Mouse (Mus musculus): ENCODE measurements around the gene Gsc2.

DNA sequence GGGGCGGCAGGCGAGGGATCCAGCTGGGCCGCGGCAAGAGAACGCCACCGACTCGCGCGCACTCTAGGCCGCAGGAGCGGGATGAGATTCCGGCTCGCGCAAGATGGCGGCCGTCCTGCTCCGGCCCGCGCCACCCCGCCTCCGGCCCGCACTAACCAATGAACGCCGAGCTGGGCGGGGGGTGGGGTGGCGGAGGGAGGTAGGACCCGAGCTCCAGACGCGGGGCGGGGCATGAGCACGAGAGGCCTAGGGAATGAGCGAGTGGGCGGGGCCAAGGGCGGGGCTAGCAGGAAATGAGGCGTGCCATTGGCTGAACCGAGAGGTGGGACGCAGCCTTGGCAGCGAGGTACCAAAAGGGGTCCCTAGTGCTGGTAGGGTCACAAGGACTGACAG lies 23.3 kb downstream of the Gsc2 start, which contains the start of gene Gm20518:
- TF ChIP-seq MAX (IDR thresholded peaks at IDR 0.05; ENCODE audit: low read length) (no peak; the same call in 1 of the 2 replicates), NELFE (IDR thresholded peaks at IDR 0.05; ENCODE audit: low read depth, low read length) (peak; percentile 97), ETS1 (conservative IDR thresholded peaks at IDR 0.05; ENCODE audit: low read depth, low read length) (no peak), RCOR1 (conservative IDR thresholded peaks at IDR 0.05; ENCODE audit: low read depth, low read length) (no peak), POLR2A (IDR thresholded peaks at IDR 0.05; ENCODE audit: low read depth, low read length) (peak; percentile 96), EP300 (IDR thresholded peaks at IDR 0.05; ENCODE audit: low read length) (no peak), MYC (IDR thresholded peaks at IDR 0.05; ENCODE audit: low read depth, low read length) (no peak), GABPA (IDR thresholded peaks at IDR 0.05; ENCODE audit: insufficient replicate concordance, low read depth, low read length) (no peak)
